19 mouse cellular contexts compared by ENCODE assay signal in the genomic region with DNA sequence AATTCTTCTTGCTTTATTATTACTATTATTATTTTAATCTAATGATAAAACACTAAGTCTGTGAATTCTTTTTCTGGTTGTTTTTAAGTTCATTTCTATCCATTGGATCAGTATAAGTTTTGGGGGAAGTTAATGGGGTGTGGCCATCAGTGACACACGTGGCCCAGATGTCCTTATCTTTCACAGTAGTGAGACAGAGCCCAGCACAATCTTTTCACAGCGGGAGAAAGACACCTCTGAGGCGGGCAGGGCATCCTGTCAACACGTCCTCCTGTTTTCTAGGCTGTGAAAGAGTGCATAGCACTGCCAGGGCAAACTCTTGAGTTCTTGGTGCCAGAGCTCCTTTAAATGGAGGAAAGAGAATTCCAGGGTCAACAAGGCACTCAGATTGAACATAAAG.
A peak's percentile ranks its signal among the peaks of the same experiment; 100 is the strongest.
DNase-seq lines count a peak whose midpoint lies in the region; ATAC-seq lines count a peak whose summit lies in the region.
"Had no signal": no experiment of that assay in that cellular context is flagged by ENCODE, and none has a peak within 500 bp of the region (broad histone marks: within the 10 kb centered on the region; RNA-seq: fewer than 3 reads in every experiment).

No protein-coding gene starts in this region.

- no peaks in the 10 kb centered on the region for H3K27me3 ChIP-seq in liver, embryonic 12.5 days (replicated peaks)
- no peaks in the 10 kb centered on the region for H3K27me3 ChIP-seq in liver, embryonic 16.5 days (ENCODE audit: control insufficient read depth, insufficient read depth, low read depth, low read length)
- H3K27me3 ChIP-seq: embryonic facial prominence, embryonic 12.5 days; forebrain, embryonic 15.5 days; heart, embryonic 13.5 days; hindbrain, embryonic 12.5 days had no signal

- peaks cover 14% of the 10 kb centered on the region for H3K4me1 ChIP-seq in liver, embryonic 12.5 days
- peaks cover 10% of the 10 kb centered on the region for H3K4me1 ChIP-seq in liver, embryonic 16.5 days (ENCODE audit: control insufficient read depth, low read depth, low read length)
- H3K4me1 ChIP-seq: embryonic facial prominence, embryonic 12.5 days; forebrain, embryonic 15.5 days; hindbrain, embryonic 12.5 days had no signal

- ATAC-seq in liver, embryonic 12.5 days, result peak; percentile 85
- peak; percentile 84 for ATAC-seq in liver, embryonic 16.5 days (ENCODE audit: low read depth)
- ATAC-seq: forebrain, embryonic 15.5 days; hindbrain, embryonic 16.5 days had no signal

- no peak overlapping the region for H3K9ac ChIP-seq in liver, embryonic 12.5 days
- no peak overlapping the region for H3K9ac ChIP-seq in liver, embryonic 16.5 days (ENCODE audit: low read depth, low read length)
- H3K9ac ChIP-seq: embryonic facial prominence, embryonic 12.5 days; forebrain, embryonic 15.5 days; heart, embryonic 13.5 days; hindbrain, embryonic 12.5 days had no signal

- no peaks in the 10 kb centered on the region for H3K9me3 ChIP-seq in liver, embryonic 12.5 days (replicated peaks)
- peaks cover 3% of the 10 kb centered on the region; the same call in 1 of the 2 replicates for H3K9me3 ChIP-seq in liver, embryonic 16.5 days (replicated peaks; ENCODE audit: control insufficient read depth, low read length)
- H3K9me3 ChIP-seq: embryonic facial prominence, embryonic 12.5 days; forebrain, embryonic 15.5 days; heart, embryonic 13.5 days; hindbrain, embryonic 12.5 days had no signal

- H3K36me3 ChIP-seq in liver, embryonic 12.5 days, result no peaks in the 10 kb centered on the region
- no peaks in the 10 kb centered on the region for H3K36me3 ChIP-seq in liver, embryonic 16.5 days (ENCODE audit: control insufficient read depth, insufficient read depth)
- H3K36me3 ChIP-seq: embryonic facial prominence, embryonic 12.5 days; forebrain, embryonic 15.5 days; heart, embryonic 13.5 days; hindbrain, embryonic 12.5 days had no signal

- no peak overlapping the region for H3K4me2 ChIP-seq in liver, embryonic 12.5 days
- no peak overlapping the region for H3K4me2 ChIP-seq in liver, embryonic 16.5 days (ENCODE audit: low read depth, low read length)
- H3K4me2 ChIP-seq: embryonic facial prominence, embryonic 12.5 days; forebrain, embryonic 15.5 days; heart, embryonic 13.5 days; hindbrain, embryonic 12.5 days had no signal

- DNase-seq in liver, result peak; percentile 38
- no peak for DNase-seq in natural killer cell, adult 2 months (ENCODE audit: low spot score in 2 of 2)
- no peak for DNase-seq in adrenal gland, postnatal 4 days (ENCODE audit: low spot score in 2 of 2)
- no peak for DNase-seq in lung, postnatal 14 days
- DNase-seq: adrenal gland, adult 2 months; adrenal gland, postnatal 25 days; cerebellum, adult 11-12 months; cerebellum, adult 9-10 months; cerebellum, postnatal 25 days; gastrocnemius, postnatal 10 days; heart, postnatal 10 days; heart, postnatal 4 days had no signal

- WGBS in liver, embryonic 12.5 days (ENCODE audit: insufficient replicate concordance), result 17% methylated on average over 4 of the region's 4 CpGs
- WGBS in liver, embryonic 16.5 days (ENCODE audit: insufficient replicate concordance), result 11% methylated on average over 4 of the region's 4 CpGs

- no peak overlapping the region for H3K4me3 ChIP-seq in liver, embryonic 12.5 days
- H3K4me3 ChIP-seq in liver, embryonic 16.5 days (ENCODE audit: low read depth, low read length), result no peak overlapping the region
- H3K4me3 ChIP-seq: embryonic facial prominence, embryonic 12.5 days; forebrain, embryonic 15.5 days; heart, embryonic 13.5 days; hindbrain, embryonic 12.5 days had no signal

- no peak overlapping the region for H3K27ac ChIP-seq in liver, embryonic 12.5 days
- no peak overlapping the region for H3K27ac ChIP-seq in liver, embryonic 16.5 days (ENCODE audit: low read length)
- H3K27ac ChIP-seq: embryonic facial prominence, embryonic 12.5 days; forebrain, embryonic 15.5 days; heart, embryonic 13.5 days; hindbrain, embryonic 12.5 days had no signal
